ENCODE assay signal across 8 mouse cellular contexts in genomic region chr4:140657681-140658575, GRCm38 (mm10). TPM values are rescaled to one million over a fixed set of nuclear protein-coding genes. Genes with fewer than 3 reads are reported as not detected.
DNase-seq lines count a peak whose midpoint lies in the region; ATAC-seq lines count a peak whose summit lies in the region.

No protein-coding gene starts in this region.

- no peak overlapping the region for H3K4me3 ChIP-seq in hindbrain, embryonic 12.5 days
- H3K4me3 ChIP-seq in lung, embryonic 16.5 days (ENCODE audit: low read length), result no peak overlapping the region

- no peaks in the 10 kb centered on the region for H3K27me3 ChIP-seq in hindbrain, embryonic 12.5 days
- H3K27me3 ChIP-seq in lung, embryonic 16.5 days (ENCODE audit: control insufficient read depth, insufficient read depth, low read depth, low read length), result no peaks in the 10 kb centered on the region

- peak overlapping the region; percentile 97 for H3K27ac ChIP-seq in hindbrain, embryonic 12.5 days
- H3K27ac ChIP-seq in lung, embryonic 16.5 days (ENCODE audit: low read length), result peak overlapping the region; percentile 88

- H3K9me3 ChIP-seq in hindbrain, embryonic 12.5 days (replicated peaks), result no peaks in the 10 kb centered on the region
- no peaks in the 10 kb centered on the region for H3K9me3 ChIP-seq in lung, embryonic 16.5 days (ENCODE audit: control insufficient read depth, low read length)

- peaks cover 50% of the 10 kb centered on the region for H3K4me1 ChIP-seq in hindbrain, embryonic 12.5 days
- H3K4me1 ChIP-seq in lung, embryonic 16.5 days (replicated peaks; ENCODE audit: control insufficient read depth, insufficient read depth, low read length), result peaks cover 47% of the 10 kb centered on the region

- H3K9ac ChIP-seq in hindbrain, embryonic 12.5 days, result peak overlapping the region; percentile 45
- H3K9ac ChIP-seq in lung, embryonic 16.5 days (ENCODE audit: low read length), result peak overlapping the region; percentile 59

- ATAC-seq in hindbrain, embryonic 12.5 days (ENCODE audit: low FRiP score), result peak; percentile 93
- peak; percentile 79 for ATAC-seq in lung, embryonic 16.5 days (ENCODE audit: low read depth)

- 3% methylated on average over 24 of the region's 24 CpGs for WGBS in hindbrain, embryonic 12.5 days
- WGBS in lung, embryonic 16.5 days, result 6% methylated on average over 24 of the region's 24 CpGs

- H3K4me2 ChIP-seq in hindbrain, embryonic 12.5 days (replicated peaks), result peak overlapping the region; percentile 34; the same call in 1 of the 2 replicates
- H3K4me2 ChIP-seq in lung, embryonic 16.5 days (ENCODE audit: low read depth, low read length), result peak overlapping the region; percentile 43

- H3K36me3 ChIP-seq in hindbrain, embryonic 12.5 days, result no peaks in the 10 kb centered on the region
- H3K36me3 ChIP-seq in lung, embryonic 16.5 days (ENCODE audit: control insufficient read depth, insufficient read depth, low read length), result no peaks in the 10 kb centered on the region

- peak; percentile 69 for DNase-seq in NIH3T3 (ENCODE audit: low read depth)
- peak; percentile 82 to 89 for DNase-seq in cerebellum, postnatal 10 days
- DNase-seq in frontal cortex, postnatal 25 days (ENCODE audit: low spot score in 2 of 2), result peak; percentile 45 to 71
- peak; percentile 84 to 90 for DNase-seq in layer of hippocampus, postnatal 10 days (ENCODE audit: low spot score in 2 of 2)
- peak; percentile 92 to 93 for DNase-seq in right cerebral cortex, postnatal 10 days (ENCODE audit: low spot score in 2 of 2)
- DNase-seq in thymus, postnatal 10 days (ENCODE audit: low spot score in 2 of 2), result no peak

RNA-seq across cellular contexts. Expression of gene Arhgef10l, which starts 7.9 kb away (rescaled TPM):
- 31.2 and 31.7 TPM in 2 replicates for polyA plus RNA-seq in hindbrain, embryonic 12.5 days (2016; fragmentation: Nextera tagmentation; extraction: Ambion mirVana)
- 10 to 100 TPM; 45.5 to 60.7 TPM for total RNA-seq in layer of hippocampus, postnatal 10 days (2021)
- polyA plus RNA-seq in lung, embryonic 16.5 days (2015; fragmentation: Nextera tagmentation; extraction: Ambion mirVana), result 15.5 and 15.8 TPM in 2 replicates

RNA-seq across cellular contexts. Expression of gene Rcc2, which starts 42.4 kb away (rescaled TPM):
- polyA plus RNA-seq in hindbrain, embryonic 12.5 days (2016; fragmentation: Nextera tagmentation; extraction: Ambion mirVana), result 94.4 and 97.8 TPM in 2 replicates
- total RNA-seq in layer of hippocampus, postnatal 10 days (2021), result 10 to 100 TPM; 64.7 to 68.5 TPM
- polyA plus RNA-seq in lung, embryonic 16.5 days (2015; fragmentation: Nextera tagmentation; extraction: Ambion mirVana), result 21.9 and 22.4 TPM in 2 replicates

Comparison
In these comparisons a context has a peak if more than half of its experiments do, and no peak if none do; other contexts are left out.
1. DNase-seq: peak in NIH3T3 (single experiment), cerebellum, postnatal 10 days (2 of 2), frontal cortex, postnatal 25 days (2 of 2), layer of hippocampus, postnatal 10 days (2 of 2) and right cerebral cortex, postnatal 10 days (2 of 2); none in thymus, postnatal 10 days (0 of 2).